Mouse (Mus musculus): Measurements from ENCODE around the gene Nfil3. TPM values are rescaled to one million over a fixed set of nuclear protein-coding genes. Genes with fewer than 3 reads are reported as not detected.

Nfil3 gene
- polyA plus RNA-seq, 1 experiment = 9.6 TPM

DNA sequence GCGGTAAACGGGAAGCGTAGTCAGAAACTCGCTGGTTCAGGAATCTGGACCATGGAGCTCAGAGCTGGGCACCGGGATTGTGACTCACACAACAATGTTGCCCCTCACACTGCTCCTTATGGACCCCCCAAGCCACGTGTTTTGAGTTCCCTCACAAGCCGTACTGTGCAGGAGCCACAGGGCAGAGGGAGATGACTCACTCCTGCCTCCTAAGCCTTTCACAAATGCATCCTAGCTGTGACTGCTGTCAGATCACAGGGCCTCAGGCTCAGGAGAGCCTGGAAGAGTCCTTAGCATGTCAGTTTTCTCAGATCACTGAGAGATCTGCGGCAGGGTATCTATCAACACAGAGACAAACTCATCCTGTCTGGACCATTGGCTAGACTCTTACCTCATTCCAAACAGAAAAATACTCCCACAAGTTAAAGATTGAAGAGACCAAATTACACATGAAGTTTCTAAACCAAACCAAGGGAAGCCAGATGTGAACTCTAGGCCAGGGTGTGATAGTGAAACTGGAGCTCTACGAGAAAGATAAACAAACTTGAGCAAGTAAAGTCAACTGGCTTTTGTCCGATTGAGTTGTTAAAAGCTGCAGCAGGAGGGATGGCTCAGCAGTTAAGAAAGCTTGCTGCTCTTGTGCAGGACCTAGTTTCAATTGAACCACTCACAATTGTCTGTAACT is 13.5 kb upstream of the Nfil3 start:
- H3K27me3 ChIP-seq (ENCODE audit: control insufficient read depth, insufficient read depth, low read length) = no peaks in the 10 kb centered on the region
- no peak for TF ChIP-seq POLR2A (IDR thresholded peaks at IDR 0.05; ENCODE audit: borderline replicate concordance, insufficient read depth, low read length)
- no peak for TF ChIP-seq CTCF (IDR thresholded peaks at IDR 0.05; ENCODE audit: borderline replicate concordance, insufficient read depth, low read depth, low read length)
- no peak overlapping the region for H3K4me3 ChIP-seq (replicated peaks; ENCODE audit: insufficient read depth, low read depth, low read length)
- 88% methylated on average over 10 of the region's 10 CpGs for WGBS
- no peak for DNase-seq
- H3K4me1 ChIP-seq (ENCODE audit: control insufficient read depth, insufficient read depth, low read length) = no peaks in the 10 kb centered on the region; the same call in 1 of the 2 replicates
- H3K27ac ChIP-seq (ENCODE audit: insufficient read depth, low read length) = no peak overlapping the region

DNA sequence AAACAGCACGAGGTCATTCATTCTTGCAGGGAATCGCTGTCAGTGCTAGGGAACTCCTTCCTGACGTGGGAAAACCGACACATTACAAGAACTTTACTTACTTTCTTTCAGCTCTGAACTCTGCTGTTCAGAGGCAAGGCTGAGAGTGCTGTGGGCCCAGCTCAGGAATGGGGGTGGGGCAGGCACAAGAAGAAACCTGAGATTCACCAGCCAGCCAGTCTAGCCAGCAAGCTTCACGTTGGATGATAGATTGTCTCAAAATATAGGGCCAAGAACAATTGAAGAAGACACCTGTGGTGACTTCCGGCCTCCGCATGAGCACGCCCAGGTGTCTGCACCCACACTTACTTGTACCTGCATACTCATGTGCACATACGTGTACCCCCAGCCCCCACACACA is 9.3 kb upstream of the Nfil3 start:
- H3K4me3 ChIP-seq (replicated peaks; ENCODE audit: insufficient read depth, low read depth, low read length) = no peak overlapping the region
- H3K4me1 ChIP-seq (ENCODE audit: control insufficient read depth, insufficient read depth, low read length) = no peaks in the 10 kb centered on the region
- H3K27ac ChIP-seq (ENCODE audit: insufficient read depth, low read length) = no peak overlapping the region
- no peaks in the 10 kb centered on the region for H3K27me3 ChIP-seq (ENCODE audit: control insufficient read depth, insufficient read depth, low read length)
- no peak for TF ChIP-seq CTCF (IDR thresholded peaks at IDR 0.05; ENCODE audit: borderline replicate concordance, insufficient read depth, low read depth, low read length)
- TF ChIP-seq POLR2A (IDR thresholded peaks at IDR 0.05; ENCODE audit: borderline replicate concordance, insufficient read depth, low read length) = no peak
- no peak for DNase-seq
- WGBS = 77% methylated on average over 9 of the region's 9 CpGs

DNA sequence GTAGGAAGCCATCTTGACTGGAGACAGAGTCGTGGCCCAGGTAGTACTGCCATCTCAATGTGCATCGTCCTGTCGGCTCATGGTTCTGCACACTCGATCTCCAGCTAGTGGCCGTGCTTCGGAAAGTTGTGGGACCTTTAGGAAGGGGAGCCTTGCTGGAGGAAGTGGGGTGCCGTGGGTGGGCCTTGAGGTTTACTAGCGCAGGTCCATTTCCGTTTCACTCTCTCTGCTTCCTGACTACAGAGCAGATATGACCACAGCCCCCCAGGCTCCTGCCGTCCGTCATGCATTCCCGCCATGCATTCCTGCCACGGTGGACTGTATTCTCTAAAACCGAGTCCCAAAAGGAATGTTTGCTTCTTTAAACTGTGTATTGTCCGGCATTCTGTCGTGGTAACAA is 8.1 kb upstream of the Nfil3 start:
- 84% methylated on average over 16 of the region's 16 CpGs for WGBS
- no peak overlapping the region for H3K4me3 ChIP-seq (replicated peaks; ENCODE audit: insufficient read depth, low read depth, low read length)

DNA sequence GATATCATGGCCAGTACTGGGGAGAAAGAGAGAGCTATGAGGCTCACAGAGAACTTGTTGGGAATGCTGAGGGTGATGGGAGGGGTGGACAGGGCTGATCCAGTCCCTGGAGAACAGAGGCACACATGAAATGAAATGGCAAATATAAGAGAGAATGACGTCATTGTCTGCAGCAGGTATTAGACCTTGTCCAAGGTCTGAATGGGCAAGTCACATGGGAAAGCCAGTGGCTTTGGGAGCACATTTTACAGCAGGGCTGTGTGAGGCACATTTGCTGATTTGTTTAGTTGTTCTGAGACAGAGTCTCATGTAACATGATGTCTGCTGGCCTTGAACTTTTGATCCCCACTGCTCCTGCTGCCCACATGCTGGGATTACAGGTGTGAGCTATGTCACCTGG is 7.0 kb upstream of the Nfil3 start:
- WGBS = 76% methylated on average over 1 of the region's 1 CpGs
- H3K27me3 ChIP-seq (ENCODE audit: control insufficient read depth, insufficient read depth, low read length) = no peaks in the 10 kb centered on the region

More for the DNA sequence above, 8.1 kb upstream of the Nfil3 start:
- TF ChIP-seq POLR2A (IDR thresholded peaks at IDR 0.05; ENCODE audit: borderline replicate concordance, insufficient read depth, low read length) (no peak), CTCF (IDR thresholded peaks at IDR 0.05; ENCODE audit: borderline replicate concordance, insufficient read depth, low read depth, low read length) (no peak)
- Histone ChIP-seq H3K27me3 (ENCODE audit: control insufficient read depth, insufficient read depth, low read length) (no peaks in the 10 kb centered on the region), H3K4me1 (ENCODE audit: control insufficient read depth, insufficient read depth, low read length) (no peaks in the 10 kb centered on the region), H3K27ac (ENCODE audit: insufficient read depth, low read length) (no peak overlapping the region)
- no peak for DNase-seq

DNA sequence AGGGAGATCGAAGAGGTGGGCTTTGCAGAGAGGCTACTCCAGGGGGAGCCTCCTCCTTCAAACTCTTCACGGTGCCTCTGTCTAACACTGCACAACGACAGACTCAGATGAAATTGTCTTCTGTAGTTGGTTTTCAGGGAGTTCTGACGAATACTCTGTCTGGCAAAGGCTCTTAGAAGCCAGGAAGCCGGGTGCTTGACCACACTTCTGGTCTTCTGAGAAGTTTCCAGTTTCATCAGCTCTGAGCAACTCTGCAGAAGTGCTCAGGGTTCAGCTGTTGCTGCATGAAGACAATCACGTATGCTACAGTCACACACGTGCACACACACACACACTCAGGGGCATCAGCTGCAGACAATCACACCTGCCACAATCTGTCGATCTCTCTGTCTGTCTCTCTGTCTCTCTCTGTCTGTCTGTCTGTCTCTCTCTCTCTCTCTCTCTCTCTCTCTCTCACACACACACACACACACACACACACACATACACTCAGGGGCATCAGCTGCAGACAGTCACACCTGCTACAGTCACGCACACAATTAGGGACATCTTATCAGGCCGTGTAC is 5.4 kb upstream of the Nfil3 start:
- Histone ChIP-seq H3K4me3 (replicated peaks; ENCODE audit: insufficient read depth, low read depth, low read length) (no peak overlapping the region), H3K27ac (ENCODE audit: insufficient read depth, low read length) (no peak overlapping the region), H3K4me1 (ENCODE audit: control insufficient read depth, insufficient read depth, low read length) (peaks cover 2% of the 10 kb centered on the region; the same call in 1 of the 2 replicates), H3K27me3 (ENCODE audit: control insufficient read depth, insufficient read depth, low read length) (no peaks in the 10 kb centered on the region)
- no peak for DNase-seq
- WGBS = 72% methylated on average over 10 of the region's 10 CpGs
- TF ChIP-seq CTCF (IDR thresholded peaks at IDR 0.05; ENCODE audit: borderline replicate concordance, insufficient read depth, low read depth, low read length) = no peak
- no peak for TF ChIP-seq POLR2A (IDR thresholded peaks at IDR 0.05; ENCODE audit: borderline replicate concordance, insufficient read depth, low read length)

More for the DNA sequence above, 7.0 kb upstream of the Nfil3 start:
- no peak for TF ChIP-seq POLR2A (IDR thresholded peaks at IDR 0.05; ENCODE audit: borderline replicate concordance, insufficient read depth, low read length)
- TF ChIP-seq CTCF (IDR thresholded peaks at IDR 0.05; ENCODE audit: borderline replicate concordance, insufficient read depth, low read depth, low read length) = no peak
- Histone ChIP-seq H3K27ac (ENCODE audit: insufficient read depth, low read length) (no peak overlapping the region), H3K4me3 (replicated peaks; ENCODE audit: insufficient read depth, low read depth, low read length) (no peak overlapping the region), H3K4me1 (ENCODE audit: control insufficient read depth, insufficient read depth, low read length) (no peaks in the 10 kb centered on the region)
- no peak for DNase-seq

DNA sequence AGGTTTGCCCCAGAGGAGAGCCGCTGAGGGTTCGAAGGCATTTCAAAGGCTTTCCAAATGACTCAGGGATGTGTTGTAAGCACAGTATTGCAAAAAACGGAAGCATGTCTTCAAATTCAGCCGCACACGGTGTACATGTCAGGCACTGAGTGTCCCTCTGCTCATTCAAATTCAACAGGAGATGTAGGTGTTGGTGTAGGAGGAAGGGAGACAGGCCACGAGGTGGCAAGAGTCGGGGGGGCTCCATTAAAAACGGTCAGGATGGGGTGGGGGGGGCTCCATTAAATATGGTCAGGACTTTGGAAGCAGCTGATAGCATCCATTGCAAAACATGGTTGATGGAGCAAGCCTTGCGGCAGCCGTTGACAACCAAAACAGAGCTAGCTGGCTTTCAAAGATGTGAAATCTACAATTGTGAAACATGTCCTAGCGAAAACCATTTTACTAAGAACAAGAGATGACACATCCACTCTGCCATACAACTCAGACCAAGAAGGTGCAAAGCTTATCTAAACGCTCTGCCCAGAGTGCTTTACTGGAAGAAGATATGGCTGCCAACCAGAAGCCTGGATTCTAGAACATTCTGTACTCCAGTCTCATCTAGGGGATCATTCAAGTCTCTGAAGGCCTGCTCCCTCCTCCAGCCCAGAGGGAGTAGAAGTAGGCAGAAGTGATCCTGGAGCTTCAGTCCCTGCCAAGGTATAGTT is 4.8 kb upstream of the Nfil3 start:
- TF ChIP-seq POLR2A (IDR thresholded peaks at IDR 0.05; ENCODE audit: borderline replicate concordance, insufficient read depth, low read length) (no peak), CTCF (IDR thresholded peaks at IDR 0.05; ENCODE audit: borderline replicate concordance, insufficient read depth, low read depth, low read length) (no peak)
- DNase-seq = no peak
- Histone ChIP-seq H3K27ac (ENCODE audit: insufficient read depth, low read length) (no peak overlapping the region), H3K4me3 (replicated peaks; ENCODE audit: insufficient read depth, low read depth, low read length) (no peak overlapping the region), H3K27me3 (ENCODE audit: control insufficient read depth, insufficient read depth, low read length) (no peaks in the 10 kb centered on the region), H3K4me1 (ENCODE audit: control insufficient read depth, insufficient read depth, low read length) (peaks cover 2% of the 10 kb centered on the region; the same call in 1 of the 2 replicates)
- WGBS = 83% methylated on average over 12 of the region's 12 CpGs

DNA sequence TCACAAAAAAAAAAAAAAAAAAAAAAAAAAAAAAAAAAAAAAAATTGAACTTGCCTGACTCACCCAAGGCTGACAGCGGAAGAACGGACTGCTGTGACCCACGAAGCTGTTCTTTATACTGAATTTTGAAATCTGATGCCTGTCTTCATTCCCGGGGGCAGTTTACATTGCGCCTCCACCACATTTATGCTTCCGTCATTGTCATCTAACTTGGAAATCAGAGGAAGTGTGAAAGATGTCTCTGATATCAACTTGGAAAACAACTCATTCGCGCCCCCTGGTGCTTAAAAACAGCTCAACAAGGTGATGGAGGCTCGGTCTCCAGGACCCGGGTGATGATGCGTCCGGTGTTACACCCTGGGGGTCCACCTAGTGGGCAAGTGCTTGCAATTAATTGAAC is 1.8 kb upstream of the Nfil3 start:
- peak; percentile 80 to 91 for DNase-seq
- peaks cover 2% of the 10 kb centered on the region; the same call in 1 of the 2 replicates for H3K4me1 ChIP-seq (ENCODE audit: control insufficient read depth, insufficient read depth, low read length)
- WGBS = 1% methylated on average over 12 of the region's 12 CpGs
- no peak overlapping the region for H3K4me3 ChIP-seq (replicated peaks; ENCODE audit: insufficient read depth, low read depth, low read length)
- H3K27ac ChIP-seq (ENCODE audit: insufficient read depth, low read length) = no peak overlapping the region
- TF ChIP-seq CTCF (IDR thresholded peaks at IDR 0.05; ENCODE audit: borderline replicate concordance, insufficient read depth, low read depth, low read length) (peak; percentile 73), POLR2A (IDR thresholded peaks at IDR 0.05; ENCODE audit: borderline replicate concordance, insufficient read depth, low read length) (no peak)
- no peaks in the 10 kb centered on the region for H3K27me3 ChIP-seq (ENCODE audit: control insufficient read depth, insufficient read depth, low read length)

All from cerebellum, adult 2 months (tissue).